Mouse (Mus musculus): ENCODE results near the gene Kdm1b.

DNA sequence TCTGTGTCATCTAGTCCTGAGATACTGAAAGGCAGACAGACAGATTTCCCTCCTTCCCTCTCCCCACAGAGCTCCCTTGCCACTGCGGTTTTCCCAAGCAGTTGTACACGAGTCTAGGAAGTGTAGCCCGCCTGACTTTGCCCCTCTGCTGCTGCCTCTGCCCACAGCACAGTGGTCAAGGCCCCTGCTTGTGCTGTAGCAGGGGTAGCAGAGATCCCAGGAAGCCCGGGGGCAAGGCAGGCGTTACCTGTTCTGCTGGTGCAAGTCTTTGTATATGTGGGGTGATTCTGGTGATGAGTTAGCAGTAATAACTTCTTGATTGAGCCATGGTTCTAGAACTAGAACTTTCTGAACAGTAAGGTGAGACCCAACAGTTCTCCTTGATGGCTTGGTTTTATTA is 32.9 kb downstream of the Kdm1b start:
- TF ChIP-seq CTCF (conservative IDR thresholded peaks at IDR 0.05; ENCODE audit: insufficient read depth, insufficient read length, low read depth, low read length) (no peak), POLR2A (IDR thresholded peaks at IDR 0.05; ENCODE audit: low read depth, low read length) (no peak)
